Mouse (Mus musculus): ENCODE measurements at regions not wholly inside any gene's neighbourhood (a gene's known extent, or its start where the extent isn't known, plus 50 kb on each side); places are given as distances from the start of the nearest gene placed in this dataset.

DNA sequence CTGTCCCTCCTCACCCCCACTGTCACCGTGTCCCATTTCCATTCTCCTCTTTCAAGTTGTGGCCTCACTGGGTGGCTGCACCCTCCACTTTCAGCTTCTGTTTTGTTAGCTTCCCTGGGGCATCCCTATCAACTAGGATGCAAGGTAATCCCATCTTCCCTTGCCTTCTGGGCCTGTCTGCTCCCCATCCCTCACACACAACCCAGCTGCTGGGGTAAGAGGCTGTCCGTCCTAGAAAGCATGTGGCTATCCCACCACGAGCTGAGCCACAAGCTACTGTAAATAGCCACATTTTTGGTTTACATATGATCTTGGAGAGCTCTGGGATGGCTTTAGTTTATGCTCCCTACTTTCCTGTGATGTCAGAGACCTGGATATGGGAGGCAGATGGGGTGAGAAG, 602.1 kb downstream of the Zfp706 start:
- TF ChIP-seq CTCF (IDR thresholded peaks at IDR 0.05; ENCODE audit: control insufficient read depth, insufficient read depth, low read length) (no peak), POLR2A (IDR thresholded peaks at IDR 0.05; ENCODE audit: borderline replicate concordance, control insufficient read depth, low read depth, low read length) (no peak)

All from bone marrow, adult 2 months (tissue).